Mouse (Mus musculus): ENCODE results near the gene Idh3a.
"Not testable (repeated sequence)": the region's sequence is repeated elsewhere in the genome, so short reads cannot be mapped to it uniquely, and the experiment has no call there.

Idh3a gene

DNA sequence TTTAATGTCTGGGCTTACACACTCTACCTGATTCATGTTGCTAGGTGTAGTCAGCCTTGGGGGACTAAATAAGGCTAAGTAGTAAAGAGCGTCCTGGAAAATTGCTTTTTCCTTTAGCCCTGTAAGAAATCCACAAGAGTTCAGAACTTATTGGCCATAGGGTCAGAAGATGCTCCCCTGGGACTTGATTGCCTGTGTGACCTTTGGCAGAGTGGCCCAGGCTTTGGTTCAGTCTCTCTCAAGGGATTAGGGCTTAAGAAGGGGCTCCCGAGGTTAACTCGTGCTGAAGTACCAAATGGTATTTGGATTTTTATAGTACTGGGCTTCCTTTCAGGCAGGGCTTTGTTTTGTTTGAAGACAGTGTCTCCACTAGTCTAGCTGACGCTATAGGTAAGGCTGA lies 1.7 kb downstream of the Idh3a start:
- in situ Hi-C loops (cut with MboI, MseI), result no loop called here

DNA sequence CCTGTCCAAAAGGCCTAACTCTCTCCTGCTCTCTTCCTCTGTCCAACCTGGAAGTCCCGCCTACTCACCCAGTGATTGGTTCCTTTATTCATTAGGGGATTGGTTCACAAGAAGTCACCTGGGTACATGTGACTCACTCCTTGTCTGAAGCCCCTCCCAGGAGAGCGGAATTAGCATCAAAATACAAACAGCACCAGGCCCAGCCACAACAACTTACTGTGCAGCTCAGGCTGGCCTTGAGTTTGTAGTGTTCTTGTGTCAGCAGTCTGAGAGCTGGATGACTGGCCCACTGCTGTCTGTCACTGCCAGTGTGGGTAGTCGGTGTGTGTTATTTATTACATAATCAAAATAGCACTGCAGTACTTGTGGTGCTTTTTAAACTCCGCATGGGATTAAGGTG lies 7.5 kb downstream of the Idh3a start:
- in situ Hi-C loops (cut with MboI, MseI), result not testable (repeated sequence)

DNA sequence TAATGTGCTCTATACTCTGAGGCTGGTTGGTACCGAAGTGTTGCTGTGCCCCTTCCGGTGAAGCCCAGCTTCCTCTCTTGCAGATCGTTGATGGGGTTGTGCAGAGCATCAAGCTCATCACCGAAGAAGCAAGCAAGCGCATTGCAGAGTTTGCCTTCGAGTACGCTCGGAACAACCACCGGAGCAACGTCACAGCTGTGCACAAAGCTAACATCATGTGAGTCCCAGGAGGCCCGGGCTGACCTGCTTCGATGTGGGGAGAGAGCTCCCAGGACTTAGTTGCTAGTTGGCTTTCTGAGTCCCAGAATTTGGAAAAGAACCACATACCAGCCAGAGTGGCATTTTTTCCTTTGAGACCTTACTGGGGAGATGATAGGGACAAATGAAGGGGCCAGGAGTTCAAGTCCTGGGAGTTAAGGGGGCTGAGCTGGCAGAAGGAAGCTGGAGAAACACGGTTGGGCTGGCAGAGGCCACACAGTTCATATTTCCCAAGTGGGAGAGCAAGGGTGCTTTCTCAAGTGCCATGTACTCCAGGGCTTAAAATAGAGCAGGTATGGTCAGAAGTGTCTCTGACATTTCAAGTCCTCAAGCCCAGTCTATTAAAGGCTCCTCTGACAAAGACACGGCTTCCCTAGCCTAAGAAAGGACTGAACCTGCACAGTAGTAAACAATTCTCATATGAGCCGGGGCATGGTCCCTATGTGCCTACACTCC lies 10.8 kb downstream of the Idh3a start:
- in situ Hi-C loops (cut with MboI, MseI), result no loop called here

DNA sequence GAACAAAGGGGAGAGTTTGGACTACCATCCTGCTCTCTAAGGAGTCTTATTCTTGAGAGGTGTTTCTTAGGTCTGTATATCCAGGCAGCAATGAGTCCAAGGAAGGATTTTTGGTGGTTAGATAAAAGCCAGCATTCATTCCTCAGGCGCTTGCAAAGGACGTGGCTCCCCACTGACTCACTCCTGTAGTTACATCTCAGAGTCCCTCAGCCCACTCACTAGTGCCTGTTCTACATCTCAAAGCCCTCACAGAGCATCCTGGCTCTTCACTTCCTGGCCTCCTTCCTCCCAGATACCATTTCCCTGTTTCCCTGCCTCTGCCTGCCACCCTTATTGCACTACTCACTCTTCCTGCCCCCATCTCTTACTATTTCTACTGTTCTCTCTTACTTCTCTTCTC lies 16.3 kb downstream of the Idh3a start:
- in situ Hi-C loops (cut with MboI, MseI), result no loop called here

DNA sequence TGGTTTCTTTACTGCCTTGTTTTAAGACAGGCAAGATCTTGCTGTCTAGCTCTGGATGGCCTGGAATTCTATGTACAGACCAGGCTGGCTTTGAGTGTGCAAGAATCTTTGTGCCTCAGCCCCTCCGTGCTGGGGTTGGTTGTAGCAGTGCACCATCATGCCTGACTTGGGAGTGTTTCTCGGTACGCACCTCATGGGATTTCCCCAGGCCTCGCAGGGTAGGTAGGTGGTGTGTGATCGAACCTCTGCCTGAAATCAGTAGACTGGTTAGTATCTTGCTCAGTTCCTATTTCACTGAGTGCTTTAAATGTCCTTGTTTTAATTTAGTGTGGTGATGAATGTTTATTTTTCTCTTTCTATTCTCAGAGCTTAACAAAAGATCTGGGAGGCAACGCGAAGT lies 16.8 kb downstream of the Idh3a start:
- in situ Hi-C loops (cut with MboI, MseI), result no loop called here

DNA sequence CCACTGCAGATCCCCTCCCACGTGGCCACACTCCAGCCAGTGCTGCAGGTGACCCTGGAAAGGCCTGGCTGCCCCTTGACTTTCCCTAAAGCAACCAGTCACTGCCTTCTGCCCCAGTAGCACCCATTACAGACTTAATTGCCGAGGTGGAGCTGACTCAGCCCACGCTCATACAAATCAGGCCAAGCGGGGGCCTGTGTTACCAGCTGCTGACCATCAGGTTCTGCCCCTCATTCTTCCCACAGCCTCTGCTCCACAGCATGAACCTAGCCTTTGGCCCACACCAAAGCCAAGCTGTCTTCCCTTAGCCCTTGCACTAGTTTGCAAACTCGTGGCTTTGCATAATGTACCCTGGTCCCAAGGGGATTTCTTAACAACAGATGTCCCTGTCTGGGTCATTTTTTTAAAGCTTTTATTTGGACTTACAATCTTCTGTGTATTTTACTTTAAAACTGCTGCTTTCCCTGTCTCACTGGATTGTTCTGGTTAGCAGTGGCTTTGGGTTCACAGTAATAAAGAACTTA lies 18.1 kb downstream of the Idh3a start:
- in situ Hi-C loops (cut with MboI, MseI), result no loop called here

DNA sequence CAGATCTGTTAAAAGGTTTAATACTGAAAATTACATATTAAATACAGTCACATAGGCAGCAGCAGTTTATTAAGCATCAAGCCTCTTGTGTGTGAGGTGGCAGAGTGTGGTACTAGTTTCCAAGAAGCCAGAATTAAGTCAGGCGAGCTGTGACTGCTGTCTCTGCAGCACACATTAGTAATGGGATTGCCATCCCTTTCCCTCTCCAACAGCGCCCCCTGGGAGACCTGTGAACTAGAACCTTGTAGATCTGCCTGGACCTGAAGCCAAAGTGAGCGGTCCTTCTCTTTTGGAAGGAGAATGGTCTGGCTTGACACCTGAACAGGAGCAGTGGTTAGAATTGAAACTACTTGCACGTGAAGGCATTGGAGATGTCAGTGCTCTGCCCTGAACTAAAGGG lies 18.8 kb downstream of the Idh3a start:
- in situ Hi-C loops (cut with MboI, MseI), result no loop called here

DNA sequence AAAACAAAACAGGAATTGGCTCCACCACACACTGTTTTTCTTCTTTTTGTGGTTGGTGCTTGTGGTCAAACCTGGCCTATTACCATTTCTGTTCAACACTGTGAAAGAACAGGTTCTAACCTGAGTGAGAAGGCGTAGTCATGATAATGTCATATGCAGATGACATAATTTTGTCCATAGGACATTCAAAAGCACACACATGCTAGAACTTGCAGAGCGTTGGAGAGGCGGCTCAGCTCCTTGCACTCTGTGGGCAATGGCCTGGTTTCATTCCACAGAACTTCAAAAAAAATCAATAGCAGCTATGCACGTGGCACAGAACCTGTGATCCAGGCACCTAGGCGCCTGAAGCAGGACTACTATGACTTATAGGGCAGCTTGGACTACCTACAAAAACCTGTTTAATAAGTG lies 26.7 kb downstream of the Idh3a start:
- in situ Hi-C loops (cut with MboI, MseI), result no loop called here

DNA sequence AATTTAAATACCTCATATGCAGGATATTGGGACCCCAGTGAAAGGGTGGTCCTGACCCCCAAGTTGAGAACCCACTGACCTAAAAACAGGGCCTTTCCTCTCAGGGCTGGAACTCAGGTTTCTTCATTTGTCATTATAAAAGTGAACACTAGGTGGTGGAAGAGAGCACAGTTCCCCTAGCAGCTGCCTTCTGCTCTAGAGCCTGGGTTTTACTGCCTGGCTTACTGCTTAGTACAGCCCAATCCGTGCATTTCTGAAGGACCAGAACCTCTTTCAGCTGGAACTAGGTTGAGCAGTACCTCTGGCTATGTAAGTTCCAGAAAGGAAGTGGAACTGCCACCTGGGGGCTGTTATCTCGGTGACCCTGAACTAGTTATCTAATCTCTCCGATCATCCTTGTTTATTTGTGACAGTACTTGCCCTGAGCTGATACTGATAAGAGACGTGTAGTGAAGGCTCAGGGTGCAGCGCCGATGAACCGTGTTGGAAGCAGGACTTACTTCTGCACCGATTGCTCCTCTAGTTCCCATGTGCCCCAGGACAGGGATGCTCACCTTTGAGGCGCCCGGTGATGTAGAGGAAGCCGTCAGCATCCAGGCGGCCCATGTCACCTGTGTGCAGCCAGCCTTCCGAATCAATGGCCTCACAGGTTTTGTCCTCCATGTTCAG lies 28.2 kb downstream of the Idh3a start:
- in situ Hi-C loops (cut with MboI, MseI), result no loop called here

DNA sequence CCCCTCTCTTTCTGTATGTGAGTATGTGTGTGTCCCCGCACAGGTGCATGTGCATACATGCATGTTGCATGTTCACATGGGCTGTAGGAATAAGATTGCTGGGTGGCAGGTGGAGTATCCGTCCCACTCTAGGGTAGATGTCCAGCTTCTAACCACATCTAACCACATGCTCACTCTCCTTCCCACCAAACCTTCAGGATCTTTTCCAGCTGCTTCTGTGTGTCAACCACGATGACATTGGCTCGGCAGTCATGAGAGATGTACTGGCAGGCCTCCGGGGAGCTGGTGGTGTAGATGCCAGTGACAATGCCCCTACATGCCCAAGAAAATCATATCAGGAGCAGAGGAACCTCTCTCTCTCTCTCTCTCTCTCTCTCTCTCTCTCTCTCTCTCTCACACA lies 41.1 kb downstream of the Idh3a start:
- in situ Hi-C loops (cut with MboI, MseI), result loop anchor here (5.0 to 25.0 kb wide), 2 partner anchors 50 to 640 kb away; partner anchors contain the start of gene Elmod1

DNA sequence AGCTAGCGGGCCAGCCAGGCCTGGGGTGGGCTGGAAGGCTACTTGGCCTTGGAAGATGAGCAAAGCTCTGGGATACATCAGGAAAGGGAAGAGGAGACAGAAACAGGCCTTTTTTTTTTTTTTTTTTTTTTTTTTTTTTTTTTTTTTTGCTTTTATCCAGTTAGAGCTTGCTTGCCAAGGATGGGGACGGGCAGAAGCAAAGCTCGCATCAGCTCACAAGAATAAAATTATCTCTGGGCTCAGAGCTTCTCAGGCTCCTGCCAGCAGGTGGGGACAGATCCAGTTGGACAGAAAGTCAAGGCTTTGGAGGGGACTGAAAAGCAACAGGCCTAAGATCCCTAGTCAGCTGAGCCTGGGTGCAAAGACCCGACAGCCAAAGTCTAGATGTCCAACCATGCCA lies 42.6 kb downstream of the Idh3a start:
- in situ Hi-C loops (cut with MboI, MseI), result loop anchor here (5.0 to 25.0 kb wide), 2 partner anchors 49 to 641 kb away; partner anchors contain the start of gene Elmod1

DNA sequence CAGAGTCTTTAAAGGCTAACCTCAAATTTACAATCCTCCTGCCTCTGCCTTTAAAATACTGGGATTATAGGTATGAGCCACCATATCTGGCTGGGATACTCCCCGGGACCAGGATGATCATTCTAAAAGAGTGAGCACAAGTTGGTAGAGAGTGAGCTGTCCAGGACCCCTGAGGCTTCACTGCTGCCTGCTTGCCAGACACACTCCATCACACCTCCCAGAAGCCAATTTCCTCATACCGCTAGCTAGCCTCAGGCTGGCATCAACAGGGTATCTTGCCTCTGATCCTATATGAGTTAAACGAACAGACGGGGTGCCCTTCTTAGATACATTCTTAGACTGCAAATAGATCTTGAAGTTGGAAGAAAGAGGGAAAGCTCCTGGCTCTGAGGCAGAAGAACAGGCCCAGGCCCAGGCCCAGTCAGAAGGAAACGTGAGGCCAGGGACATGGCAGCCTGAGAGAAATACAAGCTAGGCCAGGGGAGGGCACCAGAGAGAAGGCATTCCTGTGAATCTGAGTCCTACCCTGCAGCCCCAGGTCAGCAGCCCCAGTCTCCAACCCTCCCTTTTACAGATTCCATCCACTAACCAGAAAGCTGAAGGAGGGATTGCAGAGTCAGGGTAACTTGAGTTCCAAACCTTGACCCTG lies 43.6 kb downstream of the Idh3a start:
- in situ Hi-C loops (cut with MboI, MseI), result loop anchor here (5.0 to 25.0 kb wide), 2 partner anchors 48 to 642 kb away; partner anchors contain the start of gene Elmod1

DNA sequence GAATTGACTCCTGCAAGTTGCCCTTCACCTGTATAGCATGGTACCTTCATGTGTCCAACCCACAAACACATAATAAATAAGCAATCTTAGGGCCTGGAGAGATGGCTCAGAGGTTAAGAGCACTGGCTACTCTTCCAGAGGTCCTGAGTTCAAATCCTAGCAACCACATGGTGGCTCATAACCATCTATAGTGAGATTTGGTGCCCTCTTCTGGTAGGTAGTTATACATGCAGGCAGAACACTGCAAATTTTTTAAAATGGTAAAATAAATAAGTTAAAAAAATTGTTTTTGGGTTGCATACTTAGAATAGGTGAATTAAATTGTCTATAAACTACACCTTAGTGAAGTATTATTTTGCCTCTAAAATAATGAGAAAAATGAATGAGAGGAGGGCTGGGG lies 44.8 kb downstream of the Idh3a start:
- in situ Hi-C loops (cut with MboI, MseI), result loop anchor here (25.0 kb wide), 1 partner anchor 644 kb away; the partner anchor contains the start of gene Elmod1

DNA sequence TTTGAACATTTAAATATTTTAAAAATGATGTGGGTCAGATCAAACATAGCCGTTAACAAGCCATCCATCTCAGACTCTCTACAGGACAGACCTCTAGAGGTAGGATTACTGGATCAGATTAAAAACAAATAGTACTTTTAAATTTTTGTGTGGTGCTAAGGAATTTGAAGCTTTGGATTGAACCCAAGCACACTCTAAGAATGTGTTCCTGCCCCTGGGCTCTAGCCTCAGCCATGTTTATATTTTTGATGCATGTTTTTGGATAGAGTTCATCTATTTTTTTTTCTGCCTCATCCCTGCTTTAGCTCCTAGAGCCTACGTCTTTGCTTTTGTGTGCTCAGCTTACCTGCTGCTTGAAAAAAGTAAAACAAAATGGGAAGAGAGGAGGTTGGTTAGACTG lies 47.3 kb downstream of the Idh3a start:
- in situ Hi-C loops (cut with MboI, MseI), result loop anchor here (25.0 kb wide), 1 partner anchor 646 kb away; the partner anchor contains the start of gene Elmod1

DNA sequence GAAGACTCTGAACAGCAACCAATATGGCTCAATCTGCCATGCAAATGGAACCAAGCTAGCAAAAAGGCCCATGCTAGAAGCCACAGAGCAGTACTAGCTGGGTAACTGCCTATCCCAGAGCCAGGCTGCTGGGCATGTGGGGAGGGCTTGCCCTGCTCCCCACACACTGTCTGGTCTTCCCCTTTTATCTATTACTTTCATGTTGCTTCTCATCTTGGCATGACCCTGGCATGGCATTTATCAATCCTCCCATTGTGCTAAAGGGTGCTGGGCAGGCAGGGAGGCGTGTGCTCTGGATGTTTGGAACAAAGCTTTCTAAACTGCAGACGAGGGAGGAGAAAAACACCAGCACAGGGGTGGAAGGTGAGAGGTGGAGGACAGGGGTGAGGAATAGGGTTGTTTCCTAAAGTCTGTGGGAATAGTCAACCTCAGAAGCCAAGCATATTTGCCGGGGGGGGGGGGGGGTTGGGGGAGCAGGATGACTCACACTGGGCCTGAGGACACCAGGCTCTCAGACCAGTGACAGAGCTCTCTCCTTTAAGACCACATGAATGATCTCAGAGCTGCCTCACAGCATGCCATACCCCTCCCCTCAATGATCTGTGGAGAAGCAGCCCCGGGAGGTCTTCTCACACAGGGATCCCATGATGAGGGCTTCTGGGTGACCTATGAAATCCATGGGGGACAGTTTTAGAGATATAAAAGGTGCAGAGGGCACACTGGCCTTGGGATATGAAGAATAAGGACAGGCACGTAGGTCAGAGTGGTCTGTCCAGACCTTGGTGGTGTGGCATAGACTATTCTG lies 51.6 kb downstream of the Idh3a start:
- in situ Hi-C loops (cut with MboI, MseI), result loop anchor here (25.0 kb wide), 1 partner anchor 650 kb away; the partner anchor contains the start of gene Elmod1

DNA sequence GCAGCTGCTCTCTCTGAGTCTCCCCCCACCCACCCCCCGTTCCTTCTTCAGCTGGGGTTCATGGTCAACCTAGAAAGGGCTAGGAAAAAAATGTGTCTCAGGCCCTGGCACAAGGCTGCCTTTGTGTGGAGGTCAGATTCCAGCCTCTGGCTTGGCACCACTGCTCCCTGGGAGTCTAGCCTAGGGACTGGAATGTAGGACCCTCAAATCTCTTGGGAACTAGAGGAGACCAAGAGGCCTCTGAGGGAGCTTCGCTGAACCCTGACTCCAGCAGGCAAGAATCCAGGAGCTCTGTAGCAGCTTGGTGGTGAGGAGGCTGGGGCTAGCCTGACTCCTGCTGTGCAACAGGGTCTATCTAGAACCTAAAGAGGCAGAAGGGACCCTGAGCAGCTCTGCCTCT lies 53.1 kb downstream of the Idh3a start:
- in situ Hi-C loops (cut with MboI, MseI), result loop anchor here (25.0 kb wide), 1 partner anchor 652 kb away; the partner anchor contains the start of gene Elmod1

DNA sequence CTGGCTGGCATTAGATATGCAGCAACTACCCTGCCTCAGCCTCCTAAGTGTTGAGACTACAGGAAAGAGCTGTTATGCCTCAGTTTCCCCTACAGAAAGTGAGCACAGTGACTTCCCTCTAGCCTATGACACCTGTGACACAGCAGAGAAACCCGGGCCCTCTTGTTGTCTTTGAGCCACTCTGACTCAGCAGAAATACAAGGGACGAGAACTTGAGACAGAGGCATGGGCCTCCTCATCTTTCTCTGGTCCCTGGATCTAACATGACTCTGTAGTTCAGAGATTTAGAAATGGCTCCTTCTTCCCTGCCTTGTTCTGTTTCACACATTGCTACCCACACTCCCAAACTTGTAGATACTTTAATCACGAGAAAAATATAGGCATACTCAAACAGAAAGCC lies 55.4 kb downstream of the Idh3a start:
- in situ Hi-C loops (cut with MboI, MseI), result loop anchor here (25.0 kb wide), 1 partner anchor 654 kb away; the partner anchor contains the start of gene Elmod1

DNA sequence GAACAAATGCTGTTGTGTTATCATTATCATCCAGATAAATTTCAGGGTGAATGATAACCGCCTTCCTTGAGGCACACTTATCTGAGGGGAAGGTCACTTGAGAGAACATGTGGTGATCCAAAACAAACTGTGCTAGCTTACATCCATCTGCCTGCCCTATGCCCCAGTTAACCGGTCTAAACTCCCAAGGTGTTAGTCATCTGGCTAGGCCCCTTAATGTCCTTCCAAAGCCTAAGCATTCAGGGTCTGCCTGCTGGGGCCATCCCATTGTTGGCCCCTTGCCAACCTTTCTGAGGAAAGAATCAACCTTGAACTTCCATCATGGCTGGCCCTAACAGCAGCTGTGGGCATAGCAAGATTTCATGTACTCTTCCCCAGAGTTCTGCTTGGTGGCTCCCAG lies 56.0 kb downstream of the Idh3a start:
- in situ Hi-C loops (cut with MboI, MseI), result loop anchor here (25.0 kb wide), 1 partner anchor 655 kb away; the partner anchor contains the start of gene Elmod1

DNA sequence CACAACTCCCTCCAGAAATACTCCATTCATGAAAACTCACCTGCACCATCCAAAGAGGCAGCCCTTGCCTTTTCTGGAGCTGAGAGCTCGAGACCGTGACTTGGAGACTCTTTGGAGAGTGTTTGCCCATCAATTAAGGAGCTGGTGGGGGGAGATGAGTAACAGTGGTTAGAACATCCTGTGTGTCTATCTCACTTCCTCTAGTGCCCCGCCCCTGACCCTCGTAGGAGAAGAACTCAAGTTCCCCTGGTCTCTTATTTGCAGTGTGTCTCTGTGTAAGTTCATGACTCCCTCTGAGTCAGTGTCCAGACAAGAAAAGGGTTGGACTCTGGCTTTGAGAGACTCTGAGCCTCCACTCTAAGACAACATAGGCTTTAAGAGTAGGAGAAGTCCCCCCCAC lies 56.4 kb downstream of the Idh3a start:
- in situ Hi-C loops (cut with MboI, MseI), result loop anchor here (25.0 kb wide), 1 partner anchor 655 kb away; the partner anchor contains the start of gene Elmod1

DNA sequence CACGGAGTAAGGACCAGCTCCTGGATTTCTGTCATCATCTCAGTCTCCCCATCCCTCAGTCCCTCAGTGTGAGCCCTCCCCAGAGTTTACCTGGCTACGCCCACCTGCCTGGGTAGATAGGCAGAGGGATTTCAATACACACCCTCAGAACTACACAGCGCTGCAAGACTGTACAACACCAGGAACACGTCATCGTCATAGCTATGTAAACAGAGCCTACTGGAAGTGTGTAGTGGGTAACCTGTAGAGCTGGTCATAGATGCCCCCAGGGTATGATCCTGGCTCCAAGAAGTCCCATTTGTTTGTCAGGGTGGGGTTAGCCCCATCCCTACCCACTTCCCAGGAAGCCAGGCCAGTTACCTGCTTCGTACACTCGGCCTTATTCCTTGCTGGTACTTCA lies 57.0 kb downstream of the Idh3a start:
- in situ Hi-C loops (cut with MboI, MseI), result loop anchor here (25.0 kb wide), 1 partner anchor 656 kb away; the partner anchor contains the start of gene Elmod1

DNA sequence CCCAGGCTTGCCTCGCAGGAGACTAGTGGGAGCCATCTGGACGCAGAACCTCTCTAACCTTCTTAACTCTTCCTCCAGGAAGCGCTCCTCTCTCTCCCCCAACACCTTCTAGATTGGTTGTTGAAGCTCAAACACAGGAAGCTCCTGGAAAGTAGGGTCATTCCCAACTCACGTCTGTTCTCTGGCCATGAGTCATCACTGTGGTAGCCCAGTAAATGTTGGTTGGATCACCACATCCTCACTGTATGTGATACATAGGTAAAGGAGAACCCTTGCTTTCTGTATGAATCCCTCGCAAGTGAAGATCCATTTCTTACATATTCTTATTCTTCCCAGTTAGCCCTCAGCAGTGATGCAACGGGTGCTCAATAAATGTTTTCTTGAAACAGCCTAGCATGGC lies 59.4 kb downstream of the Idh3a start:
- in situ Hi-C loops (cut with MboI, MseI), result loop anchor here (25.0 kb wide), 1 partner anchor 658 kb away; the partner anchor contains the start of gene Elmod1

Measured in T-helper 2 cell (primary cell).